ENCODE assay signal across 34 mouse cellular contexts in genomic region chr7:140201090-140201489, GRCm38 (mm10). TPM values are rescaled to one million over a fixed set of nuclear protein-coding genes. Genes with fewer than 3 reads are reported as not detected.
DNase-seq lines count a peak whose midpoint lies in the region; ATAC-seq and TF ChIP-seq lines count a peak whose summit lies in the region.
"Had no signal": no experiment of that assay in that cellular context is flagged by ENCODE, and none has a peak within 500 bp of the region (broad histone marks: within the 10 kb centered on the region; RNA-seq: fewer than 3 reads in every experiment).

No protein-coding gene starts in this region.

- no peak overlapping the region for H3K27ac ChIP-seq in liver, embryonic 11.5 days (ENCODE audit: low read depth, low read length)
- H3K27ac ChIP-seq in liver, postnatal 0 days (ENCODE audit: low read depth): no peak overlapping the region
- no peak overlapping the region for H3K27ac ChIP-seq in liver, embryonic 13.5 days
- no peak overlapping the region for H3K27ac ChIP-seq in liver, embryonic 16.5 days (ENCODE audit: low read length)
- no peak overlapping the region for H3K27ac ChIP-seq in midbrain, embryonic 11.5 days (ENCODE audit: low read depth, low read length)
- H3K27ac ChIP-seq: embryonic facial prominence, embryonic 12.5 days; embryonic facial prominence, embryonic 15.5 days; forebrain, embryonic 12.5 days; heart, adult 2 months; hindbrain, embryonic 12.5 days; hindbrain, embryonic 15.5 days had no signal

- no peak overlapping the region for H3K4me2 ChIP-seq in liver, embryonic 11.5 days
- no peak overlapping the region for H3K4me2 ChIP-seq in liver, postnatal 0 days (ENCODE audit: low read depth, low read length)
- no peak overlapping the region for H3K4me2 ChIP-seq in liver, embryonic 13.5 days
- H3K4me2 ChIP-seq in liver, embryonic 16.5 days (ENCODE audit: low read depth, low read length): no peak overlapping the region
- H3K4me2 ChIP-seq in midbrain, embryonic 11.5 days: no peak overlapping the region
- H3K4me2 ChIP-seq: embryonic facial prominence, embryonic 12.5 days; embryonic facial prominence, embryonic 15.5 days; forebrain, embryonic 12.5 days; heart, embryonic 11.5 days; hindbrain, embryonic 12.5 days; hindbrain, embryonic 15.5 days had no signal

- H3K27me3 ChIP-seq in liver, embryonic 11.5 days (replicated peaks; ENCODE audit: control insufficient read depth, insufficient read depth, low read length): no peaks in the 10 kb centered on the region
- H3K27me3 ChIP-seq in liver, postnatal 0 days (ENCODE audit: insufficient read depth, low read length): no peaks in the 10 kb centered on the region
- H3K27me3 ChIP-seq in liver, embryonic 13.5 days: no peaks in the 10 kb centered on the region
- no peaks in the 10 kb centered on the region for H3K27me3 ChIP-seq in liver, embryonic 16.5 days (ENCODE audit: control insufficient read depth, insufficient read depth, low read depth, low read length)
- H3K27me3 ChIP-seq in midbrain, embryonic 11.5 days (ENCODE audit: control insufficient read depth, insufficient read depth, low read length): no peaks in the 10 kb centered on the region
- H3K27me3 ChIP-seq: embryonic facial prominence, embryonic 12.5 days; embryonic facial prominence, embryonic 15.5 days; forebrain, embryonic 12.5 days; hindbrain, embryonic 12.5 days; hindbrain, embryonic 15.5 days had no signal

- H3K9ac ChIP-seq in liver, embryonic 11.5 days (ENCODE audit: low read depth, low read length): no peak overlapping the region
- no peak overlapping the region for H3K9ac ChIP-seq in liver, postnatal 0 days (replicated peaks)
- H3K9ac ChIP-seq in liver, embryonic 13.5 days: no peak overlapping the region
- no peak overlapping the region for H3K9ac ChIP-seq in liver, embryonic 16.5 days (ENCODE audit: low read depth, low read length)
- no peak overlapping the region for H3K9ac ChIP-seq in midbrain, embryonic 11.5 days (ENCODE audit: low read length)
- H3K9ac ChIP-seq: embryonic facial prominence, embryonic 12.5 days; embryonic facial prominence, embryonic 15.5 days; forebrain, embryonic 12.5 days; hindbrain, embryonic 12.5 days; hindbrain, embryonic 15.5 days had no signal

- no peak for TF ChIP-seq EP300 in liver, postnatal 0 days (IDR thresholded peaks at IDR 0.05; ENCODE audit: low read depth)

- no peaks in the 10 kb centered on the region for H3K9me3 ChIP-seq in liver, embryonic 11.5 days (ENCODE audit: control insufficient read depth, low read length)
- H3K9me3 ChIP-seq in liver, postnatal 0 days (ENCODE audit: low read length): no peaks in the 10 kb centered on the region
- H3K9me3 ChIP-seq in liver, embryonic 13.5 days (replicated peaks): no peaks in the 10 kb centered on the region
- H3K9me3 ChIP-seq in liver, embryonic 16.5 days (replicated peaks; ENCODE audit: control insufficient read depth, low read length): no peaks in the 10 kb centered on the region
- no peaks in the 10 kb centered on the region for H3K9me3 ChIP-seq in midbrain, embryonic 11.5 days (ENCODE audit: control insufficient read depth, low read length)
- H3K9me3 ChIP-seq: embryonic facial prominence, embryonic 12.5 days; embryonic facial prominence, embryonic 15.5 days; forebrain, embryonic 12.5 days; G1E; hindbrain, embryonic 12.5 days; hindbrain, embryonic 15.5 days had no signal

- H3K4me3 ChIP-seq in liver, embryonic 11.5 days (ENCODE audit: low read depth, low read length): no peak overlapping the region
- no peak overlapping the region for H3K4me3 ChIP-seq in liver, postnatal 0 days (ENCODE audit: low read depth, low read length)
- H3K4me3 ChIP-seq in liver, embryonic 13.5 days (replicated peaks): no peak overlapping the region
- no peak overlapping the region for H3K4me3 ChIP-seq in liver, embryonic 16.5 days (ENCODE audit: low read depth, low read length)
- H3K4me3 ChIP-seq in midbrain, embryonic 11.5 days (ENCODE audit: low read depth, low read length): no peak overlapping the region
- H3K4me3 ChIP-seq: embryonic facial prominence, embryonic 12.5 days; embryonic facial prominence, embryonic 15.5 days; forebrain, embryonic 12.5 days; heart, adult 2 months; hindbrain, embryonic 12.5 days; hindbrain, embryonic 15.5 days had no signal

- no peaks in the 10 kb centered on the region for H3K4me1 ChIP-seq in liver, embryonic 11.5 days (replicated peaks; ENCODE audit: control insufficient read depth, insufficient read depth, low read length)
- H3K4me1 ChIP-seq in liver, postnatal 0 days (ENCODE audit: insufficient read depth): no peaks in the 10 kb centered on the region
- H3K4me1 ChIP-seq in liver, embryonic 13.5 days (replicated peaks): peaks cover 22% of the 10 kb centered on the region
- no peaks in the 10 kb centered on the region for H3K4me1 ChIP-seq in liver, embryonic 16.5 days (ENCODE audit: control insufficient read depth, low read depth, low read length)
- H3K4me1 ChIP-seq in midbrain, embryonic 11.5 days (ENCODE audit: control insufficient read depth, insufficient read depth, low read length): no peaks in the 10 kb centered on the region
- H3K4me1 ChIP-seq: embryonic facial prominence, embryonic 12.5 days; embryonic facial prominence, embryonic 15.5 days; forebrain, embryonic 12.5 days; hindbrain, embryonic 12.5 days; hindbrain, embryonic 15.5 days had no signal

- no peak for TF ChIP-seq CTCF in liver, postnatal 0 days (IDR thresholded peaks at IDR 0.05; ENCODE audit: low read depth)

- DNase-seq in liver, embryonic 11.5 days (ENCODE audit: low spot score): no peak
- DNase-seq in liver, postnatal 0 days: no peak
- no peak for DNase-seq in liver, embryonic 13.5 days
- no peak for DNase-seq in midbrain, embryonic 11.5 days (ENCODE audit: low spot score, missing footprints)
- no peak for DNase-seq in right cerebral cortex, postnatal 10 days (ENCODE audit: low spot score in 2 of 2)
- no peak for DNase-seq in heart, adult 8-10 months (ENCODE audit: low spot score)
- DNase-seq: adrenal gland, adult 2 months; adrenal gland, postnatal 14 days; B cell, adult 2 months; cerebellum, adult 11 months; cerebellum, adult 2 months; cerebellum, adult 9-11 months; cerebellum, postnatal 25 days; gastrocnemius, postnatal 10 days; gastrocnemius, postnatal 36 days; heart, adult 2 months had no signal

- no peaks in the 10 kb centered on the region for H3K36me3 ChIP-seq in liver, embryonic 11.5 days (ENCODE audit: control insufficient read depth, insufficient read depth, low read length)
- no peaks in the 10 kb centered on the region for H3K36me3 ChIP-seq in liver, postnatal 0 days (replicated peaks; ENCODE audit: insufficient read depth, low read length)
- no peaks in the 10 kb centered on the region for H3K36me3 ChIP-seq in liver, embryonic 13.5 days
- no peaks in the 10 kb centered on the region for H3K36me3 ChIP-seq in liver, embryonic 16.5 days (ENCODE audit: control insufficient read depth, insufficient read depth)
- no peaks in the 10 kb centered on the region for H3K36me3 ChIP-seq in midbrain, embryonic 11.5 days (ENCODE audit: control insufficient read depth, insufficient read depth, low read length)
- H3K36me3 ChIP-seq: embryonic facial prominence, embryonic 12.5 days; embryonic facial prominence, embryonic 15.5 days; forebrain, embryonic 12.5 days; G1E; hindbrain, embryonic 12.5 days; hindbrain, embryonic 15.5 days had no signal

- ATAC-seq in liver, embryonic 11.5 days (replicated peaks; ENCODE audit: low FRiP score): peak; percentile 54; the same call in 1 of the 2 replicates
- no peak for ATAC-seq in liver, postnatal 0 days
- peak; percentile 67 for ATAC-seq in liver, embryonic 13.5 days (ENCODE audit: low read depth)
- peak; percentile 47; the same call in 1 of the 2 replicates for ATAC-seq in liver, embryonic 16.5 days (ENCODE audit: low read depth)
- no peak for ATAC-seq in midbrain, embryonic 11.5 days (ENCODE audit: low FRiP score)
- ATAC-seq: forebrain, embryonic 16.5 days had no signal

- 70% methylated on average over 4 of the region's 4 CpGs for WGBS in liver, embryonic 11.5 days
- WGBS in liver, postnatal 0 days (ENCODE audit: insufficient replicate concordance): 64% methylated on average over 4 of the region's 4 CpGs
- 61% methylated on average over 4 of the region's 4 CpGs for WGBS in liver, embryonic 13.5 days (ENCODE audit: insufficient replicate concordance)
- 49% methylated on average over 4 of the region's 4 CpGs for WGBS in liver, embryonic 16.5 days (ENCODE audit: insufficient replicate concordance)
- 92% methylated on average over 4 of the region's 4 CpGs for WGBS in midbrain, embryonic 11.5 days

RNA-seq across cellular contexts. Expression of gene Olfr524, which starts 4.7 kb away (rescaled TPM):
- not detected in 2 replicates for polyA plus RNA-seq in liver, embryonic 11.5 days (2014; fragmentation: Nextera tagmentation; extraction: Ambion mirVana)
- polyA plus RNA-seq in liver, postnatal 0 days (2015; fragmentation: Nextera tagmentation; extraction: Ambion mirVana): not detected in 2 replicates
- not detected in 2 replicates for polyA plus RNA-seq in liver, embryonic 13.5 days (2015; fragmentation: Nextera tagmentation; extraction: Ambion mirVana)
- polyA plus RNA-seq in liver, embryonic 16.5 days (2015; fragmentation: Nextera tagmentation; extraction: Ambion mirVana): not detected in 2 replicates
- not detected in 2 replicates for polyA plus RNA-seq in midbrain, embryonic 11.5 days (2014; fragmentation: Nextera tagmentation; extraction: Ambion mirVana)
- total RNA-seq in heart, adult 8-10 months (2022): not detected
- total RNA-seq: adrenal gland, adult 2 months; adrenal gland, postnatal 14 days; adrenal gland, postnatal 4 days; CH12.LX; common myeloid progenitor, adult 5-6 weeks; gastrocnemius, adult 18-20 months; gastrocnemius, postnatal 10 days; gastrocnemius, postnatal 36 days; granulocyte monocyte progenitor cell, adult 5-6 weeks; heart, adult 2 months; heart, postnatal 25 days; hematopoietic stem cell, adult 5-6 weeks had no signal
- polyA plus RNA-seq: adrenal gland, adult 2 months; cerebellum, adult 2 months; embryonic facial prominence, embryonic 12.5 days; embryonic facial prominence, embryonic 15.5 days; forebrain, embryonic 12.5 days; forebrain, embryonic 16.5 days; G1E; heart, adult 2 months; heart, embryonic 11.5 days; heart, embryonic 14.5 days; heart, postnatal 0 days; hindbrain, embryonic 12.5 days; hindbrain, embryonic 15.5 days had no signal

RNA-seq across cellular contexts. Expression of gene Cd163l1, which starts 17.0 kb away (rescaled TPM):
- 0.09 TPM in 1 of 2 replicates, not detected in the other for polyA plus RNA-seq in liver, embryonic 11.5 days (2014; fragmentation: Nextera tagmentation; extraction: Ambion mirVana)
- polyA plus RNA-seq in liver, postnatal 0 days (2015; fragmentation: Nextera tagmentation; extraction: Ambion mirVana): 0.04 TPM in 1 of 2 replicates, not detected in the other
- polyA plus RNA-seq in liver, embryonic 13.5 days (2015; fragmentation: Nextera tagmentation; extraction: Ambion mirVana): 0.03 and 0.07 TPM in 2 replicates
- polyA plus RNA-seq in liver, embryonic 16.5 days (2015; fragmentation: Nextera tagmentation; extraction: Ambion mirVana): 0.05 and 0.06 TPM in 2 replicates
- polyA plus RNA-seq in midbrain, embryonic 11.5 days (2014; fragmentation: Nextera tagmentation; extraction: Ambion mirVana): not detected in 2 replicates
- not detected for total RNA-seq in heart, adult 8-10 months (2022)
- total RNA-seq: adrenal gland, adult 2 months; adrenal gland, postnatal 14 days; adrenal gland, postnatal 4 days; CH12.LX; common myeloid progenitor, adult 5-6 weeks; G1E; gastrocnemius, adult 18-20 months; gastrocnemius, postnatal 10 days; gastrocnemius, postnatal 36 days; granulocyte monocyte progenitor cell, adult 5-6 weeks; heart, adult 2 months; heart, postnatal 25 days; hematopoietic stem cell, adult 5-6 weeks had no signal
- polyA plus RNA-seq: adrenal gland, adult 2 months; embryonic facial prominence, embryonic 12.5 days; forebrain, embryonic 16.5 days; G1E; heart, embryonic 11.5 days; heart, embryonic 14.5 days; heart, postnatal 0 days; hindbrain, embryonic 12.5 days had no signal

RNA-seq across cellular contexts. Expression of gene Olfr523, which starts 28.1 kb away (rescaled TPM):
- not detected in 2 replicates for polyA plus RNA-seq in liver, embryonic 11.5 days (2014; fragmentation: Nextera tagmentation; extraction: Ambion mirVana)
- polyA plus RNA-seq in liver, postnatal 0 days (2015; fragmentation: Nextera tagmentation; extraction: Ambion mirVana): not detected in 2 replicates
- polyA plus RNA-seq in liver, embryonic 13.5 days (2015; fragmentation: Nextera tagmentation; extraction: Ambion mirVana): not detected in 2 replicates
- not detected in 2 replicates for polyA plus RNA-seq in liver, embryonic 16.5 days (2015; fragmentation: Nextera tagmentation; extraction: Ambion mirVana)
- not detected in 2 replicates for polyA plus RNA-seq in midbrain, embryonic 11.5 days (2014; fragmentation: Nextera tagmentation; extraction: Ambion mirVana)
- total RNA-seq in heart, adult 8-10 months (2022): not detected
- total RNA-seq: adrenal gland, adult 2 months; adrenal gland, postnatal 14 days; adrenal gland, postnatal 4 days; CH12.LX; common myeloid progenitor, adult 5-6 weeks; gastrocnemius, adult 18-20 months; gastrocnemius, postnatal 10 days; gastrocnemius, postnatal 36 days; granulocyte monocyte progenitor cell, adult 5-6 weeks; heart, adult 2 months; heart, postnatal 25 days; hematopoietic stem cell, adult 5-6 weeks had no signal
- polyA plus RNA-seq: adrenal gland, adult 2 months; embryonic facial prominence, embryonic 12.5 days; forebrain, embryonic 16.5 days; G1E; heart, adult 2 months; heart, embryonic 11.5 days; heart, embryonic 14.5 days; heart, postnatal 0 days; hindbrain, embryonic 12.5 days; hindbrain, embryonic 15.5 days had no signal

RNA-seq across cellular contexts. Expression of gene Olfr522, which starts 36.5 kb away (rescaled TPM):
- not detected in 2 replicates for polyA plus RNA-seq in liver, embryonic 11.5 days (2014; fragmentation: Nextera tagmentation; extraction: Ambion mirVana)
- not detected in 2 replicates for polyA plus RNA-seq in liver, postnatal 0 days (2015; fragmentation: Nextera tagmentation; extraction: Ambion mirVana)
- polyA plus RNA-seq in liver, embryonic 13.5 days (2015; fragmentation: Nextera tagmentation; extraction: Ambion mirVana): not detected in 2 replicates
- polyA plus RNA-seq in liver, embryonic 16.5 days (2015; fragmentation: Nextera tagmentation; extraction: Ambion mirVana): not detected in 2 replicates
- polyA plus RNA-seq in midbrain, embryonic 11.5 days (2014; fragmentation: Nextera tagmentation; extraction: Ambion mirVana): not detected in 2 replicates
- not detected for total RNA-seq in heart, adult 8-10 months (2022)
- total RNA-seq: adrenal gland, adult 2 months; adrenal gland, postnatal 14 days; adrenal gland, postnatal 4 days; CH12.LX; common myeloid progenitor, adult 5-6 weeks; gastrocnemius, adult 18-20 months; gastrocnemius, postnatal 10 days; gastrocnemius, postnatal 36 days; granulocyte monocyte progenitor cell, adult 5-6 weeks; heart, adult 2 months; heart, postnatal 25 days; hematopoietic stem cell, adult 5-6 weeks had no signal
- polyA plus RNA-seq: adrenal gland, adult 2 months; cerebellum, adult 2 months; embryonic facial prominence, embryonic 12.5 days; forebrain, embryonic 12.5 days; forebrain, embryonic 16.5 days; G1E; heart, adult 2 months; heart, embryonic 11.5 days; heart, embryonic 14.5 days; heart, postnatal 0 days; hindbrain, embryonic 12.5 days; hindbrain, embryonic 15.5 days had no signal

RNA-seq across cellular contexts. Expression of gene 5830411N06Rik, which starts 46.0 kb away (rescaled TPM):
- polyA plus RNA-seq in liver, embryonic 11.5 days (2014; fragmentation: Nextera tagmentation; extraction: Ambion mirVana): not detected in 2 replicates
- polyA plus RNA-seq in liver, postnatal 0 days (2015; fragmentation: Nextera tagmentation; extraction: Ambion mirVana): not detected in 2 replicates
- not detected in 2 replicates for polyA plus RNA-seq in liver, embryonic 13.5 days (2015; fragmentation: Nextera tagmentation; extraction: Ambion mirVana)
- polyA plus RNA-seq in liver, embryonic 16.5 days (2015; fragmentation: Nextera tagmentation; extraction: Ambion mirVana): not detected in 2 replicates
- polyA plus RNA-seq in midbrain, embryonic 11.5 days (2014; fragmentation: Nextera tagmentation; extraction: Ambion mirVana): not detected in 2 replicates
- not detected for total RNA-seq in heart, adult 8-10 months (2022)
- total RNA-seq: adrenal gland, adult 2 months; adrenal gland, postnatal 14 days; adrenal gland, postnatal 4 days; CH12.LX; common myeloid progenitor, adult 5-6 weeks; gastrocnemius, adult 18-20 months; gastrocnemius, postnatal 10 days; gastrocnemius, postnatal 36 days; granulocyte monocyte progenitor cell, adult 5-6 weeks; heart, adult 2 months; heart, postnatal 25 days; hematopoietic stem cell, adult 5-6 weeks had no signal
- polyA plus RNA-seq: adrenal gland, adult 2 months; embryonic facial prominence, embryonic 12.5 days; embryonic facial prominence, embryonic 15.5 days; forebrain, embryonic 12.5 days; forebrain, embryonic 16.5 days; G1E; heart, embryonic 11.5 days; heart, embryonic 14.5 days; heart, postnatal 0 days; hindbrain, embryonic 12.5 days; hindbrain, embryonic 15.5 days had no signal

Comparison
In these comparisons a context has a peak if more than half of its experiments do, and no peak if none do; other contexts are left out.
1. ATAC-seq: peak in liver, embryonic 11.5 days (single experiment), liver, embryonic 13.5 days (single experiment) and liver, embryonic 16.5 days (single experiment); none in liver, postnatal 0 days (single experiment) and midbrain, embryonic 11.5 days (single experiment).